Mouse (Mus musculus): ENCODE results near the gene Nipa1.

DNA sequence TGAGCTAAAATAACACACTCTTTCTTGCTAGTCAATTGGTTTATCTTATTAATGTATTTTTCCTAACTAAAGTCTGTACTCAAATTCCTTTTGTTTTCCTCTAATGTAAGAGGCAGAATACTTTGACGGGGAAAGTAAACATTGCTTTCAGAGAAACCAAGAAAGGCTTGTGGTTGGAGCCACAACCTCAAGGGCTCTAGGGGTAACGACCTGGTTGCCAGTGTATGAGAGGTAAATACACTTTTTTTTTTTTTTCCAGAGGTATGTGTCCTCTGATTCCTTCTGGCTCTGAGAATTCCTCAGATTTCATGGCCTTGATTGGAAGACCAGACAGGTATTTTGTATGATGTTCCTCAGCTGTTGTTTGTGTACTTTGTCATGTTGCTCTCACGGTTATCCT lies 2.0 kb downstream of the Nipa1 start:
- TF ChIP-seq CTCF (IDR thresholded peaks at IDR 0.05; ENCODE audit: control insufficient read depth, insufficient read depth, low read length) (no peak), POLR2A (IDR thresholded peaks at IDR 0.05; ENCODE audit: borderline replicate concordance, control insufficient read depth, low read depth, low read length) (no peak)
